Mouse (Mus musculus): ENCODE measurements around the gene Tenm4. TPM values are rescaled to one million over a fixed set of nuclear protein-coding genes. Genes with fewer than 3 reads are reported as not detected.

Tenm4 gene
- polyA plus RNA-seq, 1 experiment from 2014 or later, result 41.3 TPM

- no peaks in the 10 kb centered on the region for H3K9me3 ChIP-seq
- WGBS, result 88% methylated on average over 1 of the region's 1 CpGs
- peaks cover 21% of the 10 kb centered on the region; the same call in 1 of the 2 replicates for H3K27me3 ChIP-seq
- H3K4me3 ChIP-seq, result no peak overlapping the region
- no peaks in the 10 kb centered on the region for H3K36me3 ChIP-seq
- H3K4me1 ChIP-seq, result no peaks in the 10 kb centered on the region
- no peak overlapping the region for H3K9ac ChIP-seq (replicated peaks)
- no peak overlapping the region for H3K27ac ChIP-seq (replicated peaks)
- no peak for ATAC-seq (ENCODE audit: low FRiP score, low read depth)
- H3K4me2 ChIP-seq (replicated peaks), result no peak overlapping the region
Measured at GRCm38 (mm10) chr7:96730360-96730759, 559.3 kb downstream of the Tenm4 start.

GRCm38 (mm10) chr7:96731947-96732346 is 560.9 kb downstream of the Tenm4 start:
- Histone ChIP-seq H3K36me3 (peaks cover 5% of the 10 kb centered on the region; the same call in 1 of the 2 replicates), H3K9me3 (no peaks in the 10 kb centered on the region)
- 82% methylated on average over 4 of the region's 4 CpGs for WGBS

GRCm38 (mm10) chr7:96734315-96735058 is 563.4 kb downstream of the Tenm4 start:
- Histone ChIP-seq H3K27me3 (peaks cover 2% of the 10 kb centered on the region; the same call in 1 of the 2 replicates), H3K9ac (replicated peaks) (no peak overlapping the region), H3K36me3 (peaks cover 8% of the 10 kb centered on the region; the same call in 1 of the 2 replicates), H3K27ac (replicated peaks) (no peak overlapping the region), H3K4me2 (replicated peaks) (no peak overlapping the region), H3K4me3 (no peak overlapping the region), H3K4me1 (peaks cover under 1% of the 10 kb centered on the region; the same call in 1 of the 2 replicates), H3K9me3 (no peaks in the 10 kb centered on the region)
- no peak for ATAC-seq (ENCODE audit: low FRiP score, low read depth)
- WGBS, result 89% methylated on average over 7 of the region's 7 CpGs

More at GRCm38 (mm10) chr7:96731947-96732346, 560.9 kb downstream of the Tenm4 start:
- no peak overlapping the region for H3K9ac ChIP-seq (replicated peaks)
- peaks cover 11% of the 10 kb centered on the region; the same call in 1 of the 2 replicates for H3K27me3 ChIP-seq
- H3K4me3 ChIP-seq, result no peak overlapping the region
- H3K4me1 ChIP-seq, result no peaks in the 10 kb centered on the region
- H3K27ac ChIP-seq (replicated peaks), result no peak overlapping the region
- no peak for ATAC-seq (ENCODE audit: low FRiP score, low read depth)
- H3K4me2 ChIP-seq (replicated peaks), result no peak overlapping the region

DNA sequence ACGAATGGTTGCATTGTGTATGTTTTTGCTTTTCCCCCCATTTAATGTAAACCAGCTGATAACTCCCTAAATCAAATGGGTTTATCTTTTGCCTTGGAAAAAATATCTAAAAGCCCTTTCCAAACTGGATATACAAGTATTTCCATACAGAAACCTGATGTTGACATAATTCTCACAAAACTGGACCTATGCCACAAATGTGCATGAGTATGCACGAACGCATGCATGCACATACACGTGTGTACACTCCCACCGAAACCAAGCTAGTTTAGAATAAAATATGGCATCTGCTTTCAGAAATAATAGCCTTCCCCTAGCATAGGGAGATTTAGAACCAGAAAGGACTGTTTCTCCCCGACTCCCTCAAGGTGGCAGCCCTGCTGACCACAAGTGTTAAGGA is 569.6 kb downstream of the Tenm4 start:
- H3K27me3 ChIP-seq, result no peaks in the 10 kb centered on the region
- no peaks in the 10 kb centered on the region for H3K9me3 ChIP-seq
- peaks cover 8% of the 10 kb centered on the region; the same call in 1 of the 2 replicates for H3K36me3 ChIP-seq
- no peak overlapping the region for H3K4me2 ChIP-seq (replicated peaks)
- no peak overlapping the region for H3K27ac ChIP-seq (replicated peaks)
- no peak overlapping the region for H3K4me3 ChIP-seq
- peaks cover 15% of the 10 kb centered on the region for H3K4me1 ChIP-seq
- H3K9ac ChIP-seq (replicated peaks), result no peak overlapping the region
- 91% methylated on average over 6 of the region's 6 CpGs for WGBS
- no peak for ATAC-seq (ENCODE audit: low FRiP score, low read depth)

DNA sequence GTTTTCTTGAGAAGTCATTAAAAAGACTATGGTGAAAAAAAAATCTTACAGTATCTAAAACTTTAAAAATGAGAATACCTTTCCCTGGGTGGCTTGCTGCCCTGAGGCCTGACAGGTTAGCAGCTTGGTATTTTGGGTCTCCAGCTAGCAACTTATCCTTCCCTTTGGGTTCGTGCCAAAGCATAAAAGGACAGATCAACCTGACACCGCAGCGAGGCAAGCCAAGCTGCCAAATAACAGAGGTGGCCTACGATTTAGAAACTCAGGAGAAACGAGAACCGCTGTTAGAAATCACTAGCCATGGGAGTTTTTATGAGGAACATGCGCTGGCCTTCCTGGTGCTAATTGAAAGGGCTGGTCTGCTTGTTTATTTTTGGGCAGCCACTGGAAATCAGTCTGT is 571.2 kb downstream of the Tenm4 start:
- Histone ChIP-seq H3K36me3 (0 out of 2 replicates have a peak, but pooled peaks cover under 1% of the 10 kb centered on the region), H3K9me3 (no peaks in the 10 kb centered on the region), H3K4me2 (replicated peaks) (no peak overlapping the region), H3K27me3 (no peaks in the 10 kb centered on the region), H3K4me3 (no peak overlapping the region), H3K27ac (replicated peaks) (no peak overlapping the region), H3K4me1 (peaks cover 27% of the 10 kb centered on the region), H3K9ac (replicated peaks) (no peak overlapping the region)
- 80% methylated on average over 7 of the region's 7 CpGs for WGBS
- ATAC-seq (ENCODE audit: low FRiP score, low read depth), result no peak

GRCm38 (mm10) chr7:96745956-96746355 is 574.9 kb downstream of the Tenm4 start:
- H3K36me3 ChIP-seq, result no peaks in the 10 kb centered on the region
- H3K27me3 ChIP-seq, result no peaks in the 10 kb centered on the region
- no peaks in the 10 kb centered on the region for H3K9me3 ChIP-seq
- ATAC-seq (ENCODE audit: low FRiP score, low read depth), result peak; percentile 89
- no peak overlapping the region for H3K4me3 ChIP-seq
- H3K27ac ChIP-seq (replicated peaks), result peak overlapping the region; percentile 75
- no peak overlapping the region for H3K9ac ChIP-seq (replicated peaks)
- H3K4me1 ChIP-seq, result peaks cover 24% of the 10 kb centered on the region
- 39% methylated on average over 6 of the region's 6 CpGs for WGBS
- no peak overlapping the region for H3K4me2 ChIP-seq (replicated peaks)

GRCm38 (mm10) chr7:96746706-96747105 is 575.7 kb downstream of the Tenm4 start:
- no peak overlapping the region for H3K4me3 ChIP-seq
- no peaks in the 10 kb centered on the region for H3K9me3 ChIP-seq
- H3K27ac ChIP-seq (replicated peaks), result no peak overlapping the region
- H3K9ac ChIP-seq (replicated peaks), result no peak overlapping the region
- ATAC-seq (ENCODE audit: low FRiP score, low read depth), result no peak
- no peaks in the 10 kb centered on the region for H3K36me3 ChIP-seq
- peaks cover 24% of the 10 kb centered on the region for H3K4me1 ChIP-seq
- WGBS, result 90% methylated on average over 4 of the region's 4 CpGs
- no peak overlapping the region for H3K4me2 ChIP-seq (replicated peaks)
- H3K27me3 ChIP-seq, result no peaks in the 10 kb centered on the region

DNA sequence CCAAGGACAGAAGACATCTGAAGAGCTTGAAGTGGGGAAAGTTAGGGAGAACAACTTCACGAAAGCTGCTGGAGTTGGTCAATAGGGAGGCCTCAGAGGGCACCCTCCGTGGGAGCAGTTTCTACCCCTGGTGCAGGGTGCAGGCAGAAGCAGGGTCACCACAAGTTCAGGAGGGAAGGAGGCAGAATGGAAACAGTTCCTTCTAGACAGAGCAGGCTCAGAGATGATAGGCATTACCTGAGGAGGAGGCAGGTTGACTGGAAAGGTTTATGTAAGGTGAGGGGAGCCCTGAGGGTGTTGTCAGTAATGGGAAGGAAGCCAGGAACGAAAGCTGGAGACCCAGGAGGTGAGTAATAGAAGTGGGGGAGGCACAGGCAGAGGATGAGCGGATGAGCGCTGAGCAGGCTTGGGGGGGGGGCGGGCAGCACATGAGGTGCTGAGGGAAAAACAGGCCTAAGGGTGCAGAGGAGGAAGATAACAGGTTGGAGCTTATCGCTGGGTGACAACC is 577.5 kb downstream of the Tenm4 start:
- H3K9ac ChIP-seq (replicated peaks), result no peak overlapping the region
- no peaks in the 10 kb centered on the region for H3K27me3 ChIP-seq
- H3K4me2 ChIP-seq (replicated peaks), result no peak overlapping the region
- H3K9me3 ChIP-seq, result no peaks in the 10 kb centered on the region
- no peak for ATAC-seq (ENCODE audit: low FRiP score, low read depth)
- H3K36me3 ChIP-seq, result no peaks in the 10 kb centered on the region
- no peak overlapping the region for H3K4me3 ChIP-seq
- no peak overlapping the region for H3K27ac ChIP-seq (replicated peaks)
- 78% methylated on average over 7 of the region's 7 CpGs for WGBS
- peaks cover 24% of the 10 kb centered on the region for H3K4me1 ChIP-seq

DNA sequence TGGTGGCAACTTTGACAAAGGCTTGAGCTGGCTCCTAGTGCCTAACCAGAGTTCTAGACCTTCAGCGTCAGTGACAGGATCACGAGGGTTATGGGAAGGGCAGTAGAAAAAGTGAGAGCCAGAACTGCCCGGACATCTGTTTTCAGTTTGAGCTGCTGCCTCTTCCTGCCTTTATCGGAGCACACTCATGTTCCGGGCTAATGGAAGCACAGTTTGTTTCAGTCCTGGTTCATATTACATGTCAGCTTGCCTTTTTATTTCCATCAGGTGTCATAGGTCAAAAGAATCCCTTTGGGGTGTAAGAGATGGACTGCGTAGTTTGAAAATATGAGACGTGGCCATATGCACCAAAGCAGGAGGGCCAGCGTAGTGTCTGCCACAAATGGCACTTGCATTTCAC is 578.7 kb downstream of the Tenm4 start:
- no peak overlapping the region for H3K4me2 ChIP-seq (replicated peaks)
- no peak overlapping the region for H3K27ac ChIP-seq (replicated peaks)
- ATAC-seq (ENCODE audit: low FRiP score, low read depth), result no peak
- H3K9me3 ChIP-seq, result no peaks in the 10 kb centered on the region
- peaks cover 31% of the 10 kb centered on the region for H3K4me1 ChIP-seq
- H3K4me3 ChIP-seq, result no peak overlapping the region
- no peaks in the 10 kb centered on the region for H3K36me3 ChIP-seq
- no peak overlapping the region for H3K9ac ChIP-seq (replicated peaks)
- H3K27me3 ChIP-seq, result peaks cover under 1% of the 10 kb centered on the region; the same call in 1 of the 2 replicates
- 78% methylated on average over 8 of the region's 8 CpGs for WGBS

DNA sequence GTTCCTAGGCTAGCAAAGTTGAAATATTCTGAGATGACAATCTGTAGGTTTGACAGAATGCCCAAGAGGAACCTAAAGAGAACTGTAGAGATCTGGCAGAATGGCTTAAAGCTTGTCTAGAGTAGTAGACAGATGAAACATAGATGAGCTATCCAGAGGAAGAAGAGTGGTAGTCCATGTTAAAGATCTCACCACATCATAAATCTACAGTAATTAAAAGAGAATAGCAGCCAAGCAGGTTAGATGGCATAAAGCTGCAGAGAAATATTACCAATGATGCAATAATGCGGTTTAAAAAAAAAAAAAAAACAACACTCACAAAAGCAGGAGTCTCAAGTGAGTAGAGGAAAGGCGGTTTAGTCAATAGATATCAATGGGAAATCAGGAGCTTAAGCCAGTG is 580.2 kb downstream of the Tenm4 start:
- H3K27me3 ChIP-seq, result peaks cover 6% of the 10 kb centered on the region; the same call in 1 of the 2 replicates
- no peak overlapping the region for H3K4me2 ChIP-seq (replicated peaks)
- H3K9ac ChIP-seq (replicated peaks), result no peak overlapping the region
- H3K27ac ChIP-seq (replicated peaks), result no peak overlapping the region
- no peaks in the 10 kb centered on the region for H3K36me3 ChIP-seq
- WGBS, result 90% methylated on average over 2 of the region's 2 CpGs
- peaks cover 30% of the 10 kb centered on the region for H3K4me1 ChIP-seq
- H3K4me3 ChIP-seq, result no peak overlapping the region
- no peaks in the 10 kb centered on the region for H3K9me3 ChIP-seq
- ATAC-seq (ENCODE audit: low FRiP score, low read depth), result no peak

DNA sequence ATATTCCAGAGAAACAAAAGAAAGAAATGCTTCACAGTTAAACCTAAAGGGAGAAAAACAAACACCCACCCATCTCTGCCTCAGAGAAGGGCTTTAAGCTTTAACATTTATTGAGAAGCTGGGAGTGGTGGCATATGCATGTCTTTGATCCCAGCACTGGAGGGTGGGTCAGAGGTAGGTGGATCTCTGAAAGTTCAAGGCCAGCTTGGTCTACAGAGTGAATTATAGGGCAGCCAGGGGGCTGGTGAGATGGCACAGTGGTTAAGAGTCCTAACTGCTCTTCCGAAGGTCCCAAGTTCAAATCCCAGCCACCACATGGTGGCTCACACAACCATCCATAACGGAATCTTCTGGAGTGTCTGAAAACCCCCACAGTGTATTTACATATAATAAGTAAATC is 581.7 kb downstream of the Tenm4 start:
- Histone ChIP-seq H3K4me1 (peaks cover 35% of the 10 kb centered on the region), H3K9ac (replicated peaks) (no peak overlapping the region), H3K4me2 (replicated peaks) (no peak overlapping the region), H3K27ac (replicated peaks) (no peak overlapping the region), H3K27me3 (peaks cover 7% of the 10 kb centered on the region), H3K9me3 (no peaks in the 10 kb centered on the region), H3K4me3 (no peak overlapping the region), H3K36me3 (no peaks in the 10 kb centered on the region)
- no peak for ATAC-seq (ENCODE audit: low FRiP score, low read depth)
- 94% methylated on average over 2 of the region's 2 CpGs for WGBS

- Histone ChIP-seq H3K27me3 (peaks cover 10% of the 10 kb centered on the region), H3K4me2 (replicated peaks) (no peak overlapping the region), H3K4me3 (no peak overlapping the region), H3K36me3 (no peaks in the 10 kb centered on the region), H3K4me1 (peaks cover 33% of the 10 kb centered on the region), H3K9me3 (no peaks in the 10 kb centered on the region), H3K9ac (replicated peaks) (no peak overlapping the region), H3K27ac (replicated peaks) (no peak overlapping the region)
- WGBS, result 53% methylated on average over 4 of the region's 4 CpGs
- ATAC-seq (ENCODE audit: low FRiP score, low read depth), result no peak
Measured at GRCm38 (mm10) chr7:96753335-96754095, 582.5 kb downstream of the Tenm4 start.

Measured in midbrain, embryonic 12.5 days (tissue).